Mouse (Mus musculus): ENCODE measurements around the gene Gkn3.

The Gkn3 gene

DNA sequence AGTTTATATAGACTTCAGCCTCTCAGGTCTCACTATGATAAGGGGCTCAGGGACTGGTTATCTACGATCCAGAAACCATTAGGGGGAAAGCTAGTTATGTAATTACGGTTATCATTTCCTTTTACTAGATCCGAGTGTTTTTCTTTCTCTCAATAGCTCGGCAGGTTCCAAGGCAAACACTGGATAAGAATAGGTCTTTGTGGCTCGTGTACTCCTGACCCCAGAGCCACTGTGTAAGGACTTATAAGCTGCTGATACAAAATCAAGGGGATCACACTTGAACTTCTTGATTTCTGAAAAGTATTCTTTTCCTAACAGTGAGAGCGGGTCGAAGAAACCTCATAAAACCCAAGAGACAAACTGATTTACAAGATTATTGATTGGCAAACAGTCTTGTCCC is at the start of gene Gkn3:
TSS of gene Gkn3 (minus strand) at position 59 of the 400 bp plus-strand sequence.
- TF ChIP-seq GATA4 (IDR thresholded peaks at IDR 0.05; ENCODE audit: insufficient replicate concordance, low read length), result no peak

DNA sequence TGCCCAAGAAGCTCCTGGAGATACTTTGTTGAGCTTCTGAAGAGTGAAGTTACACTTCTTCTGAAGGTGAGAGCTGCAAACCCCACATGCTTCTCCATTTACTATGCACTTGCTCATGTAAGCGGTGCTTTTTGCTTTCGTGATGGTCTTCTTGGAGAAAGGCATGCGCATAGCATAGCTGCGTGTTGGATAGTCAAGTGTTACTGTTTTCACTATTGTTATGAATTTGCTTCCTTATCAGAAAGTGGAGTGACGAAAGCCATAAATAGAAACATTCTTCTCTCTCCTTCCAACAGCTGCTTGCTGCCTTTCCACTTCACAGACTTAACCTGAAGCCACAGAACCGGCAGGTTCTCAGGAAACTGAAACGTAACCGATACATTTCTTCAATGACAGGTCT is 48.0 kb upstream of the Gkn3 start:
- TF ChIP-seq GATA4 (IDR thresholded peaks at IDR 0.05; ENCODE audit: insufficient replicate concordance, low read length), result no peak

DNA sequence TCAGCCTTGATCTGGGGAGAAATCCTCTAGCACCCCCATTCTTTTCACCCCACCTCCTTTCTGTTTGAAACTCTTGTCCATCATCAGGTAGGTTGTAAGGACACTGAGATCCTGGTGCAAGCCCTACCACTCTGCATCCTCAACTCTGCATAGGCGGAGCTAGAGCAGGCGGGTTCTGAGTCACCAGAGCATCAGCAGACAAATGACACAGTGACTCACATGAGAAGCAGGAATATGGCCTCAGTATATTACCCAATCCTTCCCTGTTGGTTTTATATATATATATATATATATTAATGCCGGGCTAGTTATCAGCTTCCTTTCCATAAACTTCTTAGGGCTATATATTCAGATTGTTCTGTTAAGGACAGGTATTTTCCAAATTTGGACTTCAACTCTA is 47.1 kb upstream of the Gkn3 start:
- no peak for TF ChIP-seq GATA4 (IDR thresholded peaks at IDR 0.05; ENCODE audit: insufficient replicate concordance, low read length)

DNA sequence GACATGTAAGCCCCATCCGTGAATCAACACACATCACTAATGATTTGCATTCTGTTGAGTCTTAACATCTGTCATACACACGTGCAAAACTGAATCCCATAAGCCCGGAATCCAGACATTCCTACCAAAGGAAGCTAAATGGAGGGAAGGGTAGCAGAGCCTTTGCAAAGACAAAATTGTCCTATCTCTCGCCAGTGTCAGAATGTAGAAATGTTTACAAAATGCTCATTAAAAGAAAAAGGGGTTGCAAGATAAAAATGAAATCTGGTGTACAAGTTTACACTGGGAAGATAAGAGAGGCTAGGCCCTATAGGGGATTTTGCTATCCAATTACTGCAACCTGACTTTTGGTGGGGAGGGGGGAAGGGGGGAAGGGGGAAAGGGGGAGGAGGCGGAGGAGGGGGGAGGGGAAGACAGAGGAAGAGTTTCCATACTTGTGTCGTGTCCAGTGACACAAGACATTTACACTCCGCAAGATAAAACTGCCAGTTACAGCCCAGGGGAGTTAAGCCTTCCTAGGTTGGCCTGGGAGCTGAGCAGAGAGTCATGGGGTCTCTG is 39.8 kb upstream of the Gkn3 start, which contains the start of gene Bmp10:
TSS of gene Bmp10 (plus strand) at position 508 of the 558 bp plus-strand sequence.
- peak; percentile 85 for TF ChIP-seq GATA4 (IDR thresholded peaks at IDR 0.05; ENCODE audit: insufficient replicate concordance, low read length)

DNA sequence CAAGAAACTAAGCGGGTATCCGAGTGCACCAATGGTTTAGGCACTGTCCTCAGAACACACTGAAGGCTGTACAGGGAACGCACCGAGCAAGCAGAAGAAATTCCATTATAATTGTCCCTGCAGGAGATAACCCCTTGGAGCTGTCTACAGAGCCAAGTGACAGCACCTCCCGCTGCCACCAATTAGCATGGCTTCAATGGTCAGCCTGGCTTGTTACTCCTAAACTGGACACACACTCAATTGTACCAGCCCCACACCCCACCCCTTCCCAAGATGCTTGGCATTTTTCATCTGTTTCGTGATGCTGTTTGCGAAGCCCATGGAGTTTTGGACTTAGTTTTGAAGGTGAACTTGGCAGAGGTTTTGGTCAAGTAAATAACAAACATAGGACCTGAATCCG is 38.9 kb upstream of the Gkn3 start:
- no peak for TF ChIP-seq GATA4 (IDR thresholded peaks at IDR 0.05; ENCODE audit: insufficient replicate concordance, low read length)

DNA sequence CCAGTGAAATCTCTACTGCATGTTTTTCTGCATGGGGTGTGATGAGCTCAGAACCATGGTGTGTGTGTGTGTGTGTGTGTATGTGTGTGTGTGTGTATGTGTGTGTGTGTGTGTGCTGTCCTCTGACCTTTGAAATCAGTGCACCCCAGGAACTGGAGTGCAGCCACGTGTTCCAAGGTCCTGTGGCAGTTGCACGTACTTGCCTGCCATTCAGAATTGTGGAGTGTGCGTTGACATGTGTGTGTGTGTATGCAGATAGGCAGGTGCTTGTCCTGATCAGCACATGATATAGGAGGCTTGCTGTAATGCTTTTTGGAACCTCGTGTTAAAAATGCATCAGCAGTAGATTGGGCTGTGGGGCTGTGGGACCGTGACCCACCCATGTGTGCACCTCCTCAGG is 38.2 kb upstream of the Gkn3 start:
- no peak for TF ChIP-seq GATA4 (IDR thresholded peaks at IDR 0.05; ENCODE audit: insufficient replicate concordance, low read length)

DNA sequence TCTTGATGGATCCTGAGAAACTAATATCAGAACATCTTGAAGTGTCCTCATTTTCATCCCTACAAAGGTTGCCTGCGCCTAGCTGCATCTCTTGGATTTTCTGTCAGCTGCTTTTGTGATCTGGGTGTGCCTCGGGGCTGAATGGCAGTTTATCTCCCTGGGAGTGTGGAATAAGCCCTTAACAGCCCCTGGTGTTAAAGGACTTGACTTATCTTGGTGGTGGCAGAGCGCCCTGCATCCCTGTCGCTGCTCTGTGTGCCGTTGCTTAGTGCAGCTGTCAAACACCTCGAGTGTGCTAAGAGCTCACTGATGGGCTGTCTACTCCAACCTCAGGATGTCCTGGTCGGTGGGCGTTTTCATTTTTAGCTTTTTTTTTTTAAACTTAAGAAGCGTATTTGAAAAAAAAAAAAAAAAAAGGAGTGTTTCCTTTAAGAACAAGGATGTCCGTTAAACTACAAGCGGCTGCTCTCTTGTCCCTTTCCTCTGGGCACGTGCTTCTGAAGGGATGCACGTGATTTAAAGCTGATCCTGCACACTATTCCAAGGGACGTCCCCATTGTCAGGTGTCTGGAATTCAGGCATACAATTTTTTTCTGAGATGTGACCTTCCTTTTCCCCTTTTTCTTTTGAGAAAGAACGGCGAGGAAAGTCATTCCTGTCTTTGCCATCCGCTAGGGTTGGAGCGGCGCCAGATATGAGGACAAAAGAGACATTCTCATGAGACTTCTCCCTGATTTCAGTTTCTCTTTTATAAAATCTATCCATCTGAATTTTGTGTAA is 35.5 kb upstream of the Gkn3 start:
- TF ChIP-seq GATA4 (IDR thresholded peaks at IDR 0.05; ENCODE audit: insufficient replicate concordance, low read length), result no peak

DNA sequence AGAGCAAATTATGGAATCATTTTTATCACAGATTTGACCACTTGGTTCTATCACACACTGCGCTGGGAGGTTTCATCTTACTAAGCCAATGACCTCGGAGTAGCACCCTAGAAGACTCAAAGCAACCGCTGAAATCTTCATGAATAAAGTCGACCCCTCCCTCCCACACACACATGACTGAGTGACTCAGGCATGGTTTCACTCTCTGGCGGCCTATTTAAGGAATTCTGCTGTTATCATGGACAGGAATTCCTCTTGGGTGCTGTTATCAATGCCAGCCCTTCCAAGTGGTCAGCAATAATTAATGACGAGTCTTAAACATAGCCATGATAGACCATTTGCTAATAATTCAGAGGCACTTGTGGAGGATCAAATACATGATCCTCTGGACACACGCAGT is 33.6 kb upstream of the Gkn3 start:
- peak; percentile 82 for TF ChIP-seq GATA4 (IDR thresholded peaks at IDR 0.05; ENCODE audit: insufficient replicate concordance, low read length)

DNA sequence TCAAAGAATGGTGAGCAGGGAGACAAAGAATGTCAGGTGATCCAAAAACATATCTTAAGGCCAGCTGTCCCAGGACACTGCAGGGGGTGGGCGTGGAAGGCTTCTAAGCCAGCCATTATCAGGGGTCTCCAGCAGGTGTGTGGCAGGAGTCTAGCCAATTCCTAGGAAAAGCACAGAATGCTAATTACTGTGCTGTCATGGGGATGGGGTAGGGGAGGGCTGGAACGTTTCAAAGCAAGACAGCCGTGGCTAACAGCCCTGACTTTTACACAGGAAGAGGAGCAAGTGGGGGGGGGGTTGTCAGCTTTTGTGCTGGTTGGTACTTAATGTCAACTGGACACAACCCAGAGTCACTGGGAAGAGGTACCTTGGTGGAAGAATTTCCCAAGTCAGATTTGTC is 23.3 kb upstream of the Gkn3 start:
- no peak for TF ChIP-seq GATA4 (IDR thresholded peaks at IDR 0.05; ENCODE audit: insufficient replicate concordance, low read length)

DNA sequence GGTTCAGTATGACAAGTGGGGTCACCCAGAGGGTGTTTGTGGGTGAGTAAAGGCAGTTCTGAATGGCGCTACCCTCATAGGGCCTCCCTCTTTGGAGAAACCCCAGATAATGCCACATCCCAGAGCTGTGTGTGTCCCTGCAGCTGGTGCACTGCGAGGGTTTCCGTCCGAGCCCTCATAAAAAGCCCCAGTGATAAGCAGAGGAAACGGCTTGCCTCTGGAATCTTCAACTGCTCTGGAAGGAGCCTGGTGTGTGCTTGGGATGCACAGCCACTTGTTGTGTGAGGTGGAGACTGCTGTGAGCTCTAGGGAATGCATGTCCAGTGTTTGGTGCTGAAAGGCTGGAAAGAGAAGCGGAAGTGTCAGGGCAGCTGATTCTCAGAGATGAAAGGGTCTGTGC is 12.7 kb upstream of the Gkn3 start:
- TF ChIP-seq GATA4 (IDR thresholded peaks at IDR 0.05; ENCODE audit: insufficient replicate concordance, low read length), result peak; percentile 81; the same call in 1 of the 2 replicates

DNA sequence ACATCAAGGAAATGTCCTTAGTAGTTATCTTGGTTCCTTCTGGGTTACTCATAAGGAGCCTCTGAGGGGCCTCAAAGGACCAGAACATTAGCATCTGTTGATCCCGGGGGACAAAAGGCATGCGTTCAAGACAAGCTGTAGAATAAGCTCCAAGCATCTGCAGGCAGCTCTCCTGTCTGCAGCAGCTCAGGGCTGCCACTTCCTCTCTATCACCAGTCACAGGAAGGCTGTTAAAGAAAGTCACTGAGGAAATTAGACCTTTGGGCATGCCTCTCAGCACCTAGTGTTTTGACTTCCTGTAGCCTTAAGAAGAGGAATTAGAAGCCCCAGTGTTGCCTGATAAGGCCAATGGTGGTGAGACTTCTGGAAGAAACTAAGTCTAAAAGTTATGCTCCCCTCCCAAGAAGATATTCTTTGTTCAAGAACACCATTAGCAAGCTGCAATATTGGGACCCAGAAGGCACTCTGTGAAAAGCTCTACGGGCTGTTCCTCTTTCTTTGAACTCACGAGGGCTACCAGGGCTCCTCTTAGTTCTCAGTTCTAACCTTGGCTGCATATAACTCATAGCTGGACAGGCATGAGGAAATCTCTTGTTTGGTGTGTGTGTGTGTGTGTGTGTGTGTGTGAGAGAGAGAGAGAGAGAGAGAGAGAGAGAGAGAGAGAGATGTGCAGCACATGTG is 11.3 kb upstream of the Gkn3 start:
- TF ChIP-seq GATA4 (IDR thresholded peaks at IDR 0.05; ENCODE audit: insufficient replicate concordance, low read length), result no peak

DNA sequence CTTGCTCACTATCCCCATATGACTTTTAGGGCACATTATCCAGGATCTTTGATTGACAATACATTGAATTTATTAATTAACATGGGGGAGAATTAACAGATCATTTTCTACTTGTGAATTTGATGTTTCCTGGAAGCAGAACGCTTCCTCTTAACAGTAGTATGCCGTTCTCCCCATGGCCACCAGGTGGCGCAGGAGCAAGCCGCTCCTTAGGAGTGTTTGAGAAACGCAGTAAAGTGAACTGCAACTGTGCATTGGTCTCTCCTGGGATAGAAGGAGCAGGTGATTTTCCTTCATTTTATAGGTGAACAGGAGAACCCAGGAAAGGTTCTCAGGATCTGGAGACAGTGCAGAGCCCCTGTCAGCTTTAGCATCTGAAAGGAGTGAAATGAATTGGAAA is 10.4 kb upstream of the Gkn3 start:
- no peak for TF ChIP-seq GATA4 (IDR thresholded peaks at IDR 0.05; ENCODE audit: insufficient replicate concordance, low read length)

DNA sequence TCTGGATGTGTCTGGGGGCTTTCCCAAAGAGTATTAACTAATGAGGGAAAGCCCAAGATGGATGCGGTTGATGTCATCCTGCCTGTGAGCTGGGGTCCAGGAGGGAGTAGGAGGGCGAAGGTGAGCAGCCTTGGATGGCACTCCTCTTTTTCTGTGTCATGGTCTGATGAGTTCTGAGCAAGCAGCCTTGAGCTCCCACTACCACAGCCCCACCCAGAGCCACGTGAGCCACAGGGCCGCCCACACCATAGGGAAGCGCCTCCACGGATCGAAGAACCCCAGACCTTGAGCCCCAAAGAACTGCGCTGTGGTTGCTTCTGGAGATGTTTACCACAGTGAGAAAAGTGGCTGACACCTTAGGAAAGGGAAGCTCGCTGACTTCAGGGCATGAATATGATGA is 6.0 kb upstream of the Gkn3 start:
- TF ChIP-seq GATA4 (IDR thresholded peaks at IDR 0.05; ENCODE audit: insufficient replicate concordance, low read length), result no peak

DNA sequence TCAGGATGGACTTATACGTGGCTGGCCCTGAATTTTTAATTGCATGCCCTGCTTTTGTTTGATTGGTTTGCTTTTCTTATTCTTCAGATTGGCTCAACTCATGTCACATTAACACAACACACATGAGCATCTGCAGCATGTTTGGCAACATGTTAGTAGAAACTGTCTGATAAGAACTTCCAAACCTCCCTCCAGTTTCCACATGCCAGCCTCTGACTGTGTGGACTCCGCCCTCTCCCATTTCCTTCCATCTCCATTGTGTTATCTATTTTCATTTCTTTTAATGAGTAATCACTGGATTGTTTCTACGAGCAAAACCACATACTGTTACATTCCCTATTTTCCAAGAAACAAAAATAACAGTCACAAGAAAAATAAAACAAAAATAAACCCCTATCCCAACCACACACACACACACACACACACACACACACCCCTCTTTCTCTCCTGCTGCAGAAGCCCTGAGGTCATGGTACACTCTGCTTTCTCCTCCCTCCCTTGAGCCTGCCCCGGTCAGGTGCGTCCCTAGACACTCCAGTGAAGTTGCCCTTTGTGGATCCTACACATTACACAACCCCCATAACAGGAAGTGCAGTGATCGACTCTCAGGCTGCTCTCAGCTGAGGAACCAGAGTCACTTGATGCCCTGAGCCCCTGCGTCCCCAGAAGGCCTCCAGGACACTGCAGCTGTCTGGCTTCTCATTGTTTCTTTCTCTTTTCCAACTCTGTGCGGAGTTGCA is 4.9 kb upstream of the Gkn3 start:
- TF ChIP-seq GATA4 (IDR thresholded peaks at IDR 0.05; ENCODE audit: insufficient replicate concordance, low read length), result no peak

DNA sequence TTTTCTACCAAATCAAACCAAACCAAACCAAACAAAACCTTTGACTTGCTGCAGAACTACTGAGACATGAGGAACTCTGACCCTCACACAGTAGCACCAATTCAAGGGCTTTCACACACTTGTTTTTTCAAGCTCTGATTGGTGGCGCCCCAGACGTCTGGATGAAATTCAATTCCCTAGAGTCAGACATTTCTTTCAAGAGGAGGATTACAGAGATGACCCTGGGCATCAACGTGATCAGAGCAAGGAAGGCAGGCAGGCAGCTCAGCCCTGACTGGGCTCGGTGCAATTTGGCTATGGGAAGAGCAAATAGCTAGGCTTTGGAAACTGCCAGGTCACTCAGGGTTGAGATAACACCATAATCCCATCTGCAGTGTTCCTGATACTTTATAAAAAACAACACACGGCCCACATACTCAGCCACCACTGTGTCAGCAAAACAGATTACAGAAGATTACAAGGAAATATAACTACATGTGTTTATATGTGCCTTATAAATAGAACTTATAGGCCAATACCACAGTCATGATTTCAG is 787 bp upstream of the Gkn3 start:
- peak; percentile 8; the same call in 1 of the 2 replicates for TF ChIP-seq GATA4 (IDR thresholded peaks at IDR 0.05; ENCODE audit: insufficient replicate concordance, low read length)
